Mouse (Mus musculus): ENCODE data around the gene Bcas3.

Bcas3 gene

DNA sequence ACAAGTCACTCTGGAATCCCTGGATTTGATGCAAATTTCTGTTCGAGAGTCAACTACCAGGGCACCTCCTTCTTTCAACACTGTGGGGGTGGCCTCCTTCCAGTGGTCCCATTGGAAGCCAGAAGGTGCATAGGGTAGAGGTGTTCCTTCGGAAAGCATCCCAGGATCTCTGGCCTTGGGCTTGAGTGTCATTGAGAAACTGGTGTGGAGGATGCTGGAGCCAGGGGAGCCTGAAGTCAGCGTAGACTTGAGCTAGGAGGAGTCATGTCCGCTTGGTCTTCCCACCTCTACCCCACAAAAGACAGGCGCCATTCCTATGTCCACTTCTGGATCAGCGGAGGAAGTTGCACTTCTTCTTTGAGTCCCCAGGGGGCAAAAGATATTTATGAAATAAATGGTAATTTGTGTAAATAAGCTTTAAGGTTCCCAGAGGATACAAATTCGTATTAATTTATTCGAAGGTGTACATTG lies 488.3 kb downstream of the Bcas3 start:
- DNase-seq (ENCODE audit: low read depth, low spot score), result no peak

DNA sequence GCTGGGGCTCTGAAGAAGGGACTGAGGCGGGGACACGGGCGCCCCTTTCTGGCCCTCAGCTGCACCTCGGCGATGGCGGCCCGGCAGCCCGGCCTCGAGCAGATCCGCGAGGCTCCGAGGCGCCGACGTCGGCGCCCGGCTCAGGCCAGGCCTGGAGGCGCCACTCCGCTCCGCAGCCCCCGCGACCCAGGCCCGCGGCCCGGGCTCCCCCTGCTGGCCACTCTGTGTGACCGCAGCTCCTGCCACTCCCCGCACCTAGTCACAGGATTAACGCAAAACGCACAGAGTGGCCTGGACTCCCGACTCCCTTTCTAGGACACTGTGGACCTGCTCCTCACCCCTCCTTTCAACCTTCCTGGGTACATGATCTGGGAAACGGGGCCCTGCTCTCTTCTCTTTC lies 489.0 kb downstream of the Bcas3 start:
- no peak for DNase-seq (ENCODE audit: low read depth, low spot score)

DNA sequence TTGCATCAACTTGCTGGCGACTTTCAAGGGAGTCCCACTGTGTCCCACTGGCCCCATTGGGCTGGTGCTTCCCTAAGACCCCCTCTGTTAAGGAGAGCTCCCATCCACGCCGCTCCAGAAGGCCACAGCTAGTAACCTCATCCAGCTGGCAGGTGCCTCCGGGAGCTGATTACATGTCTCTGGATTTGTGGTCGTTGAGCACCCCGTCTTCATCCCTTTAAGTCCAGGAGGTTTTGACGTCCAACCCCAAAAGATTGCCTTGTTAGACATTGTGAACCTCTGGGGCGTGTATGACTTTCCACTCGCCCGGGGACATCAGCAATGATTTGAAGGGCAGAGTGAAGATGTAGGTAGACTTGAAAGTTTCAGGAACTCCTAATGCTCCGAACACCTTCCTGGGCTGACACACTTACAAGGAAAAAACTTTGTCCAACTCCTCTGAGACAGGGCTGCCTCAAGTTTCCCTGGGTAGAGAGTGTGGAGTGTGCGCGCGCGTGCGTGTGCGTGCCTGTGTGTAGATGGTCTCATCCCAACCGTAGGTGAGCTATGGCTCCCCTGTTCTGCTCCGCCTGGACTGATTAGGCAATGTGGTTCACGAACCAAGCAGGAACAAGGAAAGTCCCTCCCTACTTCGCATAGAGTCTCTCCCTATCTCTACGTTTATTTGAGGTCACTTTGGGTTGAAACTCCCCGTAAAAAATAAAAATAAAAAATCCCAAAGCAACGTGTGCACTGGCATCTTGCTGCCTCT lies 489.8 kb downstream of the Bcas3 start:
- no peak for DNase-seq (ENCODE audit: low read depth, low spot score)

DNA sequence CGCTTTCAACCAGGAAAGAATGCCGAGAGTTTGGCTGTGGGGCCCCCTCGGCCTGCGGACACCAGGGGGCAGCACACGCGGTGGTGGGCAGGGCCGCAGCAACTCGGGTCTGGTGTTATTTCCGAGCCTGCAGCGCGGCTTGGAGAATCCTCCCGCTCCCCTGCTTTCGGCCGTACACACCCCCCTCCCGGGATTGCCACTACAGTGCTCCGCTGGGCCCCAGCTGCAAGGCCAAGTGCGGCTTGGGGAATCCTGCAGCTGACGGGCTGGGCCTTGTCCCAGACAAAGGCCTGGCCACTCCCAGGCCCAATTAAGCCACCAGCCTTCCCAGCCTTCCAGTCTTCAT lies 490.4 kb downstream of the Bcas3 start:
- DNase-seq (ENCODE audit: low read depth, low spot score), result no peak

DNA sequence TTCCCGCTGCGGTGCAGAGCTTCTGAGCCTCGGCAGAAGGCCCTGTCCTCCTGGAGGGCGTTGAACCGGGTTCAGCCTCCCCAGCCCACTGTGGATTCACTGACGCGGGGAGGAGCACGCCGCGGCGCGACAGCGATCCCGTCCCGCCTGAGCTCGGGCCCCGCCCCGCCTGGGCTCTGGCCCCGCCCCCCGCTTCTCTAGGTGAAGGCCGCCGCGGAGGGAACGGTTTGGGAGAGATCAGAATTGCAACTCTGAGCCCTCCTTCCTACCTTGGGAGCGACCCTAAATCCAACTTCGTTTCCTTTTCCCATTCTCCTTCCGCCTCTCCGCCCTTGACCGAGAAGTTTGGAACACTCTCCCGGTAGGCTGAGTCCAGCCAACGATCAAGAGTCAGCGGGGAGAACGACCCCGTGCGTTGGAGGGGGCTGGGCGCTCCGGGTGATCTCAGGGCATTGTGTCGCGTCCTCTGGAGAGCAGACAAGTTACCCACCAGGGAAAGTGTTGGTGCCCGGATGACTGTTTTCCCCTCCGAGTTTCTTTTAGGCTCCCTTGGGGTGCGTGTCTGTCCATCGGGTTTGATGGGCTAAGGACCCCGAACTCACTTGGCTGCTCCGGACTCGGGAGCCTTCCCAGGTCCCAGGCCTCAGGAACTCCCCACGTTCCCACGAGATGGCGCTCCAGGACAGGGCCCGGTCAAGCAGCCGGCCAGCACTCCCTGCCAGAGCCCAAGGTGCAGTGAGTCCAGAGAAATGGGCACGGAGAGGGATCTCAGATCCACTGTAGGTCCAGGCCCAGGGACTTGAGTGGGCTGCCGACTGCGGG lies 491.4 kb downstream of the Bcas3 start:
- no peak for DNase-seq (ENCODE audit: low read depth, low spot score)

DNA sequence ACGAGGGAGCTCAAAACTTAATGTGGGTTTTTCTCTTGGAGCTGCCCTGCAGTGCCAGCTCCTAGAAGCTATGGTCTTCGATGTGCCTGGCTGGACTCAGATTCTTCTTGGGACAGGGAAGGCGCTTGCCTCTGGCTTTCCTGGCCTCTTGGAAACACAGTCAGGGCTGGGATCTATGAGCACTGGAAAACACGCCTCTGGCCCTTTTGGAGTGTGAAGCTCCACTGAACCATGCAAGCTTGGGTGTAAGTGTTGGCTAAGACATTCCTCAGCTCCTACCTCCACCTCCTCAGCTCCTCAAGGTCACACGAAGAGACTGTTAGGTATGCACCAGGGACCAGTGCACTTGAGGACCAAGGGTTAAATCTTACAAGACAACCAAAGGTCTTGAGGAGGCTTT lies 492.0 kb downstream of the Bcas3 start:
- DNase-seq (ENCODE audit: low read depth, low spot score), result no peak

DNA sequence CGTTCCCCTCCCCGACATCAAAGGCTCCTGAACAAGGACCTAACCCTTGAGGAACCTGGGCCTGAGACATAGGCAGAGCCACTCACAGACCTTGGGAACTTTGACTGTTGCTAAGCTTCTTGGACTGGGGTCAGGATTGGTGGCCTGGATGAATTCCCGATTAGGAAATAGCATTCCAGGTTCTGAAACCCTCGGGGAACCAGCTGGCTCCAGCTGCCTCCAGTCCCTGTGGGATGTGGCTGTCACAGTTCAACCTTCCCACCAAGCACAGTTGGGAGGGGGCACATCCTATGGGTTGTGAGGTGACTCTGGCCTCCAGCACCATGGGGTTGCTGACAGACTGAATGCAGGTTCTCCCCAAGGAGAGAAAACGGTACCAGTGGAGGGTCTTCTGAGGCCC lies 493.0 kb downstream of the Bcas3 start:
- no peak for DNase-seq (ENCODE audit: low read depth, low spot score)

DNA sequence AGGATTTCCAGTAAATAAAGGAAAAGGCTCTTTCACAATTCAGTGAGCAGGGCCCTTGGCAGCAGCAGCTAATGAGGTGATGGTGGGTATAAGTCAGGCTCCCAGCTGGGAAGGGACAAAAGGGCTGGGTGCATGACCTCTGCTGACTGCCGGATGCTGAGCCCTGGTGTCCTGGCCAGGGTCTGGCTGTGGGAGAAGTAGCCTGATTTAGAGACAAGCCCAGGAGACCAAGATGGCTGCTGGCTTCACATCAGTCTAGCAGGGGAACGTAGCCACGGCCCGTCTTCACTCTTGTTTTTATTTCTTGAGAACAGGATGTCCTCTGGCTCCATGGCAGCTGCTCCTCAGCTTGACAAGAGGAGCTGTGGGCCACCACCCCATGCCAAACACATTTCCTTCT lies 493.5 kb downstream of the Bcas3 start:
- no peak for DNase-seq (ENCODE audit: low read depth, low spot score)

DNA sequence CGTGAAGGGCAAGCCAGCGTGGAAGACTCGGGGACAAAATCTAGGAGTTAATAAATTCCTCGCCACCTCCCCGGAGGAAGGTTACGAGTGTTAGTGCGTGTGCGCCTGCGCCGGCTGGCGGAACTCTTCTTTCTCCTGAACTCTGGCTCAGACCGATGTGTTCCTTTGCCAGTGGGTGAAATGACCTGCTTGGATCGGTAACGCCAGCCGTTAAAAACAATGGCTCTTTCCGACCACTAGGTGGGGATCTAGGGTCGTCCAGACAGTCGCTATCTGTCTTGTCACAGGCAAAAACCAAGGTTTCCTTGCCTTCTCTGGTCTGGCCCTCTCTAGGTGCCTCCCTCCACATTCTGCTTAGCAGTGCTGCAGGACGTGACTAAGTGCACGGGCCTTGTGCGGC lies 496.1 kb downstream of the Bcas3 start:
- DNase-seq (ENCODE audit: low read depth, low spot score), result no peak

DNA sequence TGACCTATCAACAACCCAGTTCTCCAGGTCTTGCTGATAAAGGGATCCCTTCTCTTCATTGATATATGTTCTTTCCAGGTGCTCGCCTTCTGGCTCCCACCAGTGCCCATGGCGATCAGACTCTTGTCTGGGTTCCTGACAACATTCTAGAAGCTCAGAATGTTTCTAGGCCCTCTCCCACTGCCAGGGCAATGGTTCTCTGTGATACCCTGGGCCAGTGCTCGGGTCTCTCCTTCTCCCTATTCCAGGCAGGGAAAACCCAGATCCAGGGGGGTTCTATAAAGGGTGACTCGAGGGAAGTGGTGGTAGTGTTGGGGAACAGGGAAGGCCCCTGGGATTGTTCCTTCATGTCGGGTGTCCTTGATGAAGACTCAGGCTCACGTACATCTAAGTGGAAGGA lies 497.3 kb downstream of the Bcas3 start, which contains the start of gene Gm11444:
TSS of gene Gm11444 (minus strand) at position 101 of the 400 bp plus-strand sequence.
- no peak for DNase-seq (ENCODE audit: low read depth, low spot score)

DNA sequence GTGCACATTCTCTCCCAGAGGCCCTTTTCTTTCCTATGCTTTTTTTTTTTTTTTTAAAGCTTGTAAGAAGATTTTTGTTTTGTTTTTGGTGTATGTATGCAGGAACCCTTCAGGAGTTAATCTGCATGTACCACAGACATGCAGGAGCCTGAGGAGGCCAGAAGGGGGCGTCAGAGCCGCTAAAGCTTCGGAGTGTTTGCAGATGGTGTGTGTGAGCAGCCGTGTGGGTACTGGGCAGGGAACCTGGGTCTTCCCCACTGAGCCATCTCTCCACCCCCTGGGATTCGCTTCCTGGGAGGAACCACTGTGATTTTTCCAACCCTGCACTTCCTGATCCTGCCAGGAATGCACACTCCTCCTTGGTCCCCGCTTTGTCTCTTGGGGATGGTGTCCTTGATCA lies 497.8 kb downstream of the Bcas3 start:
- DNase-seq (ENCODE audit: low read depth, low spot score), result no peak

DNA sequence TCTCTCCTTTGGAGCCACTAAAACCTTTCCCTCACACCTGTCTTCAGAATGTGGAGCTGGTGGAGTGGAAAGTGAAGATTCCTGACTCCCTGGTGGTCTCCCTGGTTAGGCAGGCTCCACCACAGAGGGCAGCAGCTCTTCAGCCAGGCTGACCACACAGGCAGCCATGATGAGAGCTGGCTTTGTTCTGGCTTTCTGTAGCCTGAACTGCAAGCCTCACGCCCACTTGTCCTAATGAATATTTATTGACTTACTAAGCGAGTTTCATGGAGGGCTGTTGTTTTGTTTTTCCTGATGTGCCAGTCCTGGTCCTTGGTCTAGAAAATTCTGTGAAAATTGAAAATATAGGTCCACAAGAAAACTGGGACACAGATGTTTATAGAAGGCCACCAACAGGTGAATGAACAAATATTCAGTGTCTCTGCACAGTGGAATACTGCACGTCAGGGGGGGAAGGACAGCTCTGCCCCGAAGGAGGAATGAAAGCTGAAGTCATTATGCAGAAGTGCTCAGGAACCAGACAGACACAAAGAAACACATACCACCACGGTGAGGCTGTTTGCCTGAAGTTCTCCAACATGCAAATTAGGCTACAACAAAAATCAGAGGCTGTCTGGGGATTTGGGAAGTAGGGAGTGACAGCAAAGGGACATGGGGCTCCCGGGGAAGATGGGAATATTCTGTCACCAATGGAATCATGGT lies 505.2 kb downstream of the Bcas3 start:
- no peak for DNase-seq (ENCODE audit: low read depth, low spot score)

DNA sequence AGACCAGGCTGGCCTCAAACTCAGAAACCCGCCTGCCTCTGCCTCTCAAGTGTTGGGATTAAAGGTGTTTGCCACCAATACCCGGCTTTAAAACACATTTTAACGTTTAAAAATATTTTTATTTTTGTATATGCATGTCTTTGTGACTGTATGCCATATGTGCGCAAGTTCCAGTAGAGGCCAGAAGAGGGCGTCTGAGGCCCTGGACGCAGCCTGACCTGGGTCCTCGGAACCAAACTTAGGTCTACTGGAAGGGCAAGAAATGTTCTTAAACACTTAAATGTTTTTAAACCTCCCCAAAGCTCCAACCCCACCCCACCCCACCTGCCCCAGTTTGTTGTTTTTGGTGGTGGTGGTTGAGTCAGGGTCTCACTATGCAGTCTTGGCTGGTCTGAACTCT lies 511.4 kb downstream of the Bcas3 start:
- no peak for DNase-seq (ENCODE audit: low read depth, low spot score)
